Mouse (Mus musculus): ENCODE results near the gene Ppp2r5e.
A peak's percentile ranks its signal among the peaks of the same experiment; 100 is the strongest.
"Not testable (repeated sequence)": the region's sequence is repeated elsewhere in the genome, so short reads cannot be mapped to it uniquely, and the experiment has no call there.

Ppp2r5e gene

DNA sequence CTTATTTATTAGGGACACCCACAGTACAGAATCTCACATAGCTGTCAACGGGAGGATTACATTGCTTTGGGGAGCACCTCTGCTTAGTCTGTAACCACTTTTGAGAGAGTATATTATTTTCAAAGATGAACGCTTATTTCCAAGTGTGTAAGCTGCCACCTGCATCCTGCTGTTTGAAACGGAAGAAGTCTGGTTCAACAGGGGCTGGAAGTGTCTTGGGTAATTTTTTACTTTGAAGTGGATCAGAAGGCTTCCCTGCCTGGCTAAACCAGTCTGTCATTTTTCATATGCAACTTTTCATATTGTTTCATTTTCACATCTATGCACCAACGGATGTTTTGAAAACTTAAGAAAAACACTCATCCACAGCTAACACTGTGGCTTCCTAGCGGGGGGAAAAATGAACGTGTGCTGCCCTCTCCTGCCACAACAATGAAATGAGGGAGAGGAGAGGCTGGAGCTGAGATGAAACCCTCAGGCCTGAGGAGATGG, 146.5 kb downstream of the Ppp2r5e start:
- peak in 1 of 2 experiments; percentile 47 for DNase-seq (ENCODE audit: inconsistent age in 2 of 2, low spot score in 1 of 2)

DNA sequence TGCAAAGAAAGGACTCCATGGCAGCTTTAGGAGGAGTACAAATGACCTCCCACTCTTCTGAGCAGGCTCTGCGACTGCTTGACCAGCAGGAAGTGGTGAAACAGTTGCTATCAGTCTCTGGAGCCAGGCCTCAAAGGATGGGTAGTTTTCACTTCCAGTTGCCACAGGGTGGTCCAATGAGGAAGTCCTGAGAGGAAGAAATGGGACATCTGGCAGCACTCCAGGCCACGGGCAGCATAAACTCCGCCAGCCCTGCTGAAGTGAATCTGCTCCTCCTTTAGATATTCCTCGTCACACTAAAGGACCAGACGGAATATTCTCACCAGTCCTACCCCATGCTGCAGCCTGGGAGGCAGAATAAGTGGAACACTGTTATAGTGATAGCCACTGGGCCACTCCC, 147.1 kb downstream of the Ppp2r5e start:
- DNase-seq (ENCODE audit: inconsistent age in 2 of 2, low spot score in 1 of 2), result peak in 1 of 2 experiments; percentile 68

DNA sequence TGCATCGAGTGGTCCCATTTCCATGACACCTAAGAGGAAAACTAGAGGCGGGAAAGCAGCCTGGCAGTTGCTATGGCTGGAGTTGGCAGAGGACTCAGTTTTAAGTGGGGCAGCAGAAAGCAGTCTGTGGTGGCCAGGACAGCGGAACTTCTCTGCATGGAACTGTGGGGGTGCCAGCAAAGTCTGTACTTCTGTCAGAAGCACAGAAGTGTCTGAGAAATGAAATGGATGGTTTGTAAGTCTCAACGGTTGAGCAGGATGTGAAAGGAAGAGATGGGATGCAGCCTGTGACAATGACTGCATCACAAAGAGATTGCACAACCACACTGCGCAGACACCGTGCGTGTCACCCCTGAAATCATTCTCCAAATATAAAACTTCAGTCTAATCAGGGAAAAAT, 149.8 kb downstream of the Ppp2r5e start:
- DNase-seq (ENCODE audit: inconsistent age in 2 of 2, low spot score in 1 of 2), result no peak

DNA sequence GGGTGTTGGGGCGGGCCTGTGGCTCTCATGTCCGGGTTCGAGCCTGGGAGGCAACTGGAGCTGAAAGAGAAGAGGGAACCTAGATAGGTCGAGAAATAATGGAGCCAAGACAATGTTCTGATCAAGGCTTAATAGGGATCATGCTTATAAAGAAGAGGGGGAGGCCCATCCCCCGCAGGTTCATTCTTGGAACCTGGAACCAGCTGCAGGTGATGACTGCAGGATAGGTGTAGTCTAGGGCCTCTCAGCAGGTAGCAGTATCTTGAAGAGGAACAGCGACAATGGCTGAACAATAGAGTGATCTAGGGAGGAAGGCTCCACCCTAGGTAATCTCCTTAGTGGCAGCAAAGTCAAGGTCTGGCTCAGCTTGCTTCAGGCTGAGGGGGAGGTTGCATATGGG, 163.6 kb downstream of the Ppp2r5e start:
- not testable (repeated sequence) for DNase-seq (ENCODE audit: inconsistent age in 2 of 2, low spot score in 1 of 2)

DNA sequence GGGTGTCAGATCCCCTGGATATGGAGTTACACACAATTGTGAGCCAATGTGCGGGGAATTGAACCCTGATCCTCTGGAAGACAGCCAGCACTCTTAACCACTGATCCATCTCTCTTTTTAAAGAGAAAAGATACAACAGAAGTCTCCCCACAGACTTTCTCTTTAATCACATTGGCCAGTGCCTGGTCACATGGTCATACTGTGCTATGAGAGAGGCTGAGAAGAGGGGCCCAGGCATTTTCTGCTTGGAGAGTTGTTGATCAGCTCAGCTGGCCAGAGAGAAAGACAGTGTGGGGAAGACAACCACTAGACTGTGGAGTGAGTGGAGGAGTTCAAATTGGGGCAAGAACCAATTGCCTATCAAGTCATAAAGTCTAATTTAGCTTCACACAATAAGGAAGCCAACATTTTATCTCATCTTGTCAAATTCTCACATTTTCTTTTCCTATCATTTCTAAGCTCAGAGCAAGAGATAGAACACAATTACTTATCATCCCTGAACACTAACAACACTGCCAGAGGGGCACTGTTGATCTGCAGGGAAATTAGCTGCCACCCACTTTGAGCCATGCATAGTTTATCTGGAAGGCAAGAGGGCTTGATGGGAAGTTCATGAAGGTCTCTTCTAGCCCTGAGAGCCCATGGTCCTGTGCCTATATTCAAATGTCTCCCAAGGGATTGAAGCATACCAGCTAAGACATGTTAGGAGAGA, 166.2 kb downstream of the Ppp2r5e start:
- DNase-seq (ENCODE audit: inconsistent age in 2 of 2, low spot score in 1 of 2), result peak in 1 of 2 experiments; percentile 23

DNA sequence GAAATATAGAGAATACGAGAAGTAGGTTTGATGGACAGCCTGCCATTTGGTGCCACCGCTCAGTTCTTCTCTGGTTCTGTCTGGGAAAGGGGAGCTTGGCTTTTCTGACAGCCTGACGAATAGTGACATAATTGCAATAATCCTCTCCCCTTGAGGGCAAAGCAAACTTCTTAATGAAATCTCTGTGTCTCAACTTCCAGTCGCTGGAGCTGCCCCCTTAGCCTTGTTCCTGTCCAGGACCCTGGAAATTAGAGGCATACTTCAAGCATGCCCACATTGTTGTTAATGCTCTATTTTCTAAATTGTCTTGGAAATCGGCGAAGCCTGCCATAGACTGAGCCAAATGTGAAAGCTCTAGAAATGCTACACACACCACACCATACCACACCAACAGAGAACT, 167.3 kb downstream of the Ppp2r5e start:
- DNase-seq (ENCODE audit: inconsistent age in 2 of 2, low spot score in 1 of 2), result no peak

DNA sequence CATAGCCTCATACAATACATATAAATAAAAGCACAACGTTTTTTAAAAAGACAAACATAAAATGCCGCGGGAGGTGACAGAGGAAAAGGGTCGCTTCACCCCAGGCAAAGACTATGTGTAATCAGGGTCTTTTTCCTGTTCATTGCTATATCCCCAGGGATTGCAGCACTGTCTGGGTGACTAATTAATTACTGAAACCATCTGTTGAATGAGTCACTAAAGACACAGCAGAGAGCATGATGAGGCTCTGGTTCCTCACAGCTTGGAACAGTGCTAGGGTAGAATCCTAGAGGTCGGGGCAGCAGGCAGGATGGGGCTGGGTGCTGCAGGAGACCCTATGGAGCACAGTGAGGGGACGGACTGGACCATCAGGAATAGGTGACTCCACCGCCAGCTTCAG, 170.2 kb downstream of the Ppp2r5e start:
- no peak for DNase-seq (ENCODE audit: inconsistent age in 2 of 2, low spot score in 1 of 2)

DNA sequence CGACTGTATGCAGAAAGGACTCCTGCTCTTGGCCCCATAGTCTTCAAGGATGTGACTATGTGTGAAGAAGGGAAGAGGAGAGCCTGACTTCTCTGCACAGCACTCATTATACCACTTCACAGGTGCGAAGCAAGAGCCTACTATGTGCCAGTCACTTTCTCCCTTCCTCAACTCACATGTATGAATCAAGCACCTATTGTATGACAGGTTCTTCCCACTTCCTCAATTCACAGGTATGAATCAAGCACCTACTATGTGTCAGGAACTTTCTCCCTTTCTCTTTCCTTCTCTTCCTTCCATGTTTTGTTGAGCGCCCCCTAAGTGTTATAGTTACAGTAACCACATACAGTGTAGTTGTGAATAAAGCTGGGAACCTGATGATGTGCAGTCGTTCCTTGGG, 171.2 kb downstream of the Ppp2r5e start:
- no peak for DNase-seq (ENCODE audit: inconsistent age in 2 of 2, low spot score in 1 of 2)

DNA sequence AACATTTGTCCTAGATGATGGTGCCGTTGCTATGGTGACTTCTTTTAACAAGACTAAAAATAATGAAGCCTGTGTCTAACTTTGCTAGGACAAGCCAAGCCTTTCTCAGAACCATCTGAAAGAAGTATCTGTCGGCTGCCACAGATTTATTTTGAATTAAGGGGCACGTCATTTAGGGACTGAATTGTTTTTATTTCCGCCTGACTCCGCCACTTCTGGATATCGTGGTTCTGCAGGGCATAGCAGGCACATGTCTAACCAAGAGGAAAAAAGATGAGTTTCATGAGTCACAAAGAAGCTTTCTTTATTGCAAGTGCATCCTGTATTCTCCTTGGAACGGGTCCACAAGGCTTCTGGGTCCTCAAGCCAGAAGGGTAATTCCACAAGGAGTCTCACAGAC, 171.7 kb downstream of the Ppp2r5e start:
- DNase-seq (ENCODE audit: inconsistent age in 2 of 2, low spot score in 1 of 2), result no peak

DNA sequence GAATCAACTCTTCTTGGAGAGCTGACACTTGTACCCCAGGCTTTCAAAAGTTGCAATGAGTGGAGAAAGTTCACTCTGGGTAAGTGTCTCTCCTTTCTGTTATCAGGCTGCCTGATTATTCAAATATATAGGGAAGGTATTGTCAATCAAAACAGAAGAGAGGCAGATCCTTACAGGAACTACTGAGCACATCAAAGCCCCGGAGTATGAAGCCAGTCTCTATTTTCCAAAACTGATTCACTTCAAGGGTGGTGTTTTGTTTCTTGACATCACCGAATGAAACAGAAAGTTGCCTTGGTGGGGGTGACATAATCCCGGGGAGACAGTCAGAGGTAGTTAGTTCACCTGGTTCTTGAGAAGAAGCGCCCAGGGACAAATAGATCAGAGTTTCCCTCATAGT, 179.4 kb downstream of the Ppp2r5e start, which contains the start of gene Gphb5:
Gene Gphb5 (minus strand): TSS at position 101 of the 400 bp plus-strand sequence.
- DNase-seq (ENCODE audit: inconsistent age in 2 of 2, low spot score in 1 of 2), result no peak

DNA sequence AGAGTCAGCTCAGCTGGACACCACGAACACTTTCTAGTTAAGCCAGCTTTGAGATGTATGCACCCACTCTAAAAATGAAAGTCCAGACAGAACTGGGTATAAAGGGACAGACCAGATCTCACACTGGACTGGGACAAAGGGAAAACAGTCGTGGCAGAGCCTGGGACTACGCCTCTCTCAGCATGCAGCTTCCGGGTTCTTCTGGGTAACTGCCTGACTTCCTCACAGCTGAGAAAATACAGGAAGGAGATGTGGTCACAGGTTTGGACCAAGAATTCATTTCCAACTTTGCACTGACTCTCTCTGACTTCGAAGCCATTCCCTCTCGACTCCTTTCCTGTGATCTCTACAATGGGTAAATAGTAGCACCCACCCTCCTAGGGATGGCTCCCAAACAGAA, 181.1 kb downstream of the Ppp2r5e start:
- DNase-seq (ENCODE audit: inconsistent age in 2 of 2, low spot score in 1 of 2), result no peak

DNA sequence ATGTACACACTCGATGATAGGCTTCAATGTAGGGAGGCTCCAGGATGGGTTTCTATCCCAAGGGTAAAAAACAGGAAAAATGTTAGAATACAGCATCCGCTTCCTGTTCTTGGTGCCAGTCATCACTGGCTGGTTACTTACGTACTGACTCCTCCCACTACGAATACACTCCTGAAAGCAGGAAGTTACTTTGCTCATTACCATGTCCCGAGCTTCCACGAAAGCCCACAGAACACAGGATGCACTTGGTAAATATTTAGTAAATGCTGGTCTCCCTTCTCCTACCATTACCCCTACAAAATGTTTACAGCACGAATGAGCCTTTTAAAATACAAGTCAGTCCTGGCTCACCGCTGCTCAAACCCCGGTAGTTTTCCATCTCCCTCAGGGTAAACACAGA, 183.1 kb downstream of the Ppp2r5e start:
- peak in 1 of 2 experiments; percentile 46 for DNase-seq (ENCODE audit: inconsistent age in 2 of 2, low spot score in 1 of 2)
